Mouse (Mus musculus) lung, embryonic 15.5 days (tissue): ENCODE measurements around the gene Usp54. TPM values are rescaled to one million over a fixed set of nuclear protein-coding genes. Genes with fewer than 3 reads are reported as not detected.
"Not testable (repeated sequence)": the region's sequence is repeated elsewhere in the genome, so short reads cannot be mapped to it uniquely, and the experiment has no call there.

Experiments
- ATAC-seq: fragments of 200-750 bp; cut with Nextera tagmentation; 2 replicates; pipeline ENCODE4 v1.8.0; 2017; ENCODE audit warnings: moderate number of reproducible peaks, borderline replicate concordance; ENCODE audit not compliant: low FRiP score, low TSS enrichment; ENCODE audit errors: extremely low read depth
- H3K27ac ChIP-seq: fragments of 300-500 bp; sonication (generic); 2 replicates; pipeline ENCODE4 v1.5.1; 2015; ENCODE audit warnings: moderate library complexity, mild to moderate bottlenecking, inconsistent platforms
- H3K27me3 ChIP-seq: fragments of 300-500 bp; sonication (generic); 2 replicates; pipeline ENCODE4 v1.6.1; 2015; ENCODE audit warnings: inconsistent platforms
- H3K36me3 ChIP-seq: fragments of 300-500 bp; sonication (generic); 2 replicates; pipeline ENCODE4 v1.6.1; 2015; ENCODE audit warnings: inconsistent platforms
- H3K4me1 ChIP-seq: fragments of 300-500 bp; sonication (generic); 2 replicates; pipeline ENCODE4 v1.6.1; 2015; ENCODE audit warnings: inconsistent platforms
- H3K4me2 ChIP-seq: fragments of 300-500 bp; sonication (generic); 2 replicates; pipeline ENCODE4 v1.6.1; 2015; ENCODE audit warnings: inconsistent platforms, mild to moderate bottlenecking, moderate library complexity
- H3K4me3 ChIP-seq: fragments of 300-500 bp; sonication (generic); 2 replicates; pipeline ENCODE4 v1.5.1; 2015; ENCODE audit warnings: mild to moderate bottlenecking, inconsistent platforms
- H3K9ac ChIP-seq: fragments of 300-500 bp; sonication (generic); 2 replicates; pipeline ENCODE4 v1.6.1; 2015; ENCODE audit warnings: inconsistent platforms
- H3K9me3 ChIP-seq: fragments of 300-500 bp; sonication (generic); 2 replicates; pipeline ENCODE4 v1.6.1; 2016; ENCODE audit warnings: inconsistent platforms
- WGBS: fragments of 180-500 bp; shearing (Covaris S2); methylation state at CpG from one replicate; pipeline ENCODE4 v1.1.7; 2015; 5-methylcytosine and 5-hydroxymethylcytosine counted together
- polyA plus RNA-seq: library from polyadenylated mRNA; unstranded; fragments of >200 nt; fragmentation: Nextera tagmentation; extraction: Ambion mirVana; gene quantifications from 2 replicates; pipeline ENCODE4 v1.2.1, GENCODE M21; 2015

The Usp54 gene
- polyA plus RNA-seq, 1 experiment from 2014 or later = 7.6 TPM

DNA sequence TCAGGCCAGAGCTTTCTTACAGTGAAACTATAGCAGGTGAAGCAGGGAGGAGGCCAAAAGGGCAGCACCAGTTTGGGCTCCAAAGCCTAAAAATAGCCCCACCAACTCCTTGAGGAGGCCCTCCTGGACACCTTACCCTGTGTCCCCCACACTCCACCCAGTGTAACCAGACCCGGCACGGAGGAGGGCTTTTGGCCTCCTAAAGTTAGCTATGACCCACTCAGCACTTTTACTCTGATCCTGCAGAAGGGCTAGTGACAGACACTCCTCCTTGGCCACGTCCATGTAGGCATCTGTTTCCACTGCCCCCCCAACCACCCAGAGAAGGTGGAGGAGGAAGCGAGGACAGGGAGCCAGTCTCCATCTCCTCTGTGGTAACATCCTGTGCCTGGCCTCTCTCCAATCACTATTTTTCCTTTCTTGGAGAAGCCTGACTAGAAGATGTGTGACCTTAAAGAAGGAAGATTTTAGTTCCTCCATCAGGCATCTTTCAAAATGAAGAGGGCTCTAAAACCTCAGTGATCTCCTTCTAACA, 10.9 kb upstream of the Usp54 start:
- no peak overlapping the region for H3K9ac ChIP-seq
- no peak overlapping the region for H3K4me3 ChIP-seq
- WGBS = 56% methylated on average over 4 of the region's 4 CpGs
- no peaks in the 10 kb centered on the region for H3K9me3 ChIP-seq
- H3K4me1 ChIP-seq = no peaks in the 10 kb centered on the region
- H3K36me3 ChIP-seq = no peaks in the 10 kb centered on the region
- no peak overlapping the region for H3K27ac ChIP-seq
- H3K4me2 ChIP-seq = no peak overlapping the region
- no peak for ATAC-seq
- H3K27me3 ChIP-seq = no peaks in the 10 kb centered on the region

DNA sequence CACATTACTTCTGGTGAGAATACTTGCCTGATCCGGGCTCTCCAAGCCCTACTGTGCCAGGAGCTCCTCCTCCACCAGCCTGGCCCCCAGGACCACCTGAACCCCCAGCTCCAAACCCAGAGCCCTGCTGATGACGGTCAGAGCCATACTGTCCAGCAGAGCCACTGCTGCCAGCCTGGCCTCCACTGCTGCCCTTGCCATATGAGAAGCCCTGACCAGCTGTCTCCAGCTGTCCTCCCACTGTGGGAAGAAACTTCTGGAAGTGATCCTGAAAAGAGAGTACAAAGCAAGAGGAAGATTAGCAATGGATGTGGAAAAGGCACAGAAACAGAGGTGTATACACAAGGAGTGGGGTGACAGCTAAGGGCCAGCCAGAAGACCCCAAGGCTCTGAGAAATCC, 10.1 kb upstream of the Usp54 start:
- Histone ChIP-seq H3K4me1 (no peaks in the 10 kb centered on the region), H3K9ac (no peak overlapping the region), H3K27ac (no peak overlapping the region), H3K9me3 (no peaks in the 10 kb centered on the region), H3K4me3 (no peak overlapping the region), H3K27me3 (no peaks in the 10 kb centered on the region), H3K36me3 (no peaks in the 10 kb centered on the region), H3K4me2 (no peak overlapping the region)
- 0 out of 2 replicates have a peak, but pooled peaks have one; percentile 14 for ATAC-seq
- 82% methylated on average over 2 of the region's 2 CpGs for WGBS

DNA sequence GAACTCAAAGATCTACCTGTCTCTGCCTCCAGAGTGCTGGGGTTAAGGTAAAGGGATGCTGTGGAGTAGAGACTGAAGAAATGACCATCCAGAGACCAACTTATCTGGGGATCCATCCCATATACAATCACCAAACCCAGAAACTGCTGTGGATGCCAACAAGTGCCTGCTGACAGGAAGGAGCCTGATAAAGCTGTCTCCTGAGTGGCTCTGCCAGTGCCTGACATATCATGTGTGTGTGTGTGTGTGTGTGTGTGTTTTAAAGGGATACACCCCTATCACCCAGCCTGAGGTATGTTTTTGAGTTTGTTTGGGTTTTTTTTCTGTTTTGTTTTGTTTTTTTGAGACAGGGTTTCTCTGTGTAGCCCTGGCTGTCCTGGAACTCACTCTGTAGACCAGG, 5.5 kb upstream of the Usp54 start:
- no peaks in the 10 kb centered on the region for H3K9me3 ChIP-seq
- no peak overlapping the region for H3K27ac ChIP-seq
- H3K9ac ChIP-seq = no peak overlapping the region
- H3K4me2 ChIP-seq = no peak overlapping the region
- no peaks in the 10 kb centered on the region for H3K27me3 ChIP-seq
- ATAC-seq = no peak
- no peak overlapping the region for H3K4me3 ChIP-seq
- H3K4me1 ChIP-seq = peaks cover 6% of the 10 kb centered on the region; the same call in 1 of the 2 replicates
- H3K36me3 ChIP-seq = no peaks in the 10 kb centered on the region

DNA sequence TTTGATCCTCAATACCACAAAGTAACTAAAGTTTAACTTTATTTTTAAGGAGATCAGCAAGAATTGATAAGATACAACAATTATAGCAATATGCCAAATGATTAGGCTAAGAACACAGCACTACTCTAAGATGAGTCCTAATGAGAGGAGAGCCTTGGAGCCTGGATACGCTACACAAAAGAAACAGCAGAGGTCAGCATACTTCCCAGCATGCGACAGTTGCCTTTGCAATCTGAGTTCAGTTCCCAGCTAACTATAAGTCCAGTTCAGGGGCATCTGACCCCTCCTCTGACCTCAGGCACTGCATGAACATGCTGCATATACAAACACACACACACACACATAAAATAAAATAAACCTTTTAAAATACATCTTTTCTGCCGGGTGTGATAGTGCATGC, 4.7 kb upstream of the Usp54 start:
- H3K4me2 ChIP-seq = no peak overlapping the region
- H3K4me1 ChIP-seq = peaks cover 6% of the 10 kb centered on the region; the same call in 1 of the 2 replicates
- no peak for ATAC-seq
- no peaks in the 10 kb centered on the region for H3K27me3 ChIP-seq
- H3K9me3 ChIP-seq = no peaks in the 10 kb centered on the region
- H3K9ac ChIP-seq = no peak overlapping the region
- 30% methylated on average over 3 of the region's 3 CpGs for WGBS
- H3K4me3 ChIP-seq = no peak overlapping the region
- no peaks in the 10 kb centered on the region for H3K36me3 ChIP-seq
- no peak overlapping the region for H3K27ac ChIP-seq

DNA sequence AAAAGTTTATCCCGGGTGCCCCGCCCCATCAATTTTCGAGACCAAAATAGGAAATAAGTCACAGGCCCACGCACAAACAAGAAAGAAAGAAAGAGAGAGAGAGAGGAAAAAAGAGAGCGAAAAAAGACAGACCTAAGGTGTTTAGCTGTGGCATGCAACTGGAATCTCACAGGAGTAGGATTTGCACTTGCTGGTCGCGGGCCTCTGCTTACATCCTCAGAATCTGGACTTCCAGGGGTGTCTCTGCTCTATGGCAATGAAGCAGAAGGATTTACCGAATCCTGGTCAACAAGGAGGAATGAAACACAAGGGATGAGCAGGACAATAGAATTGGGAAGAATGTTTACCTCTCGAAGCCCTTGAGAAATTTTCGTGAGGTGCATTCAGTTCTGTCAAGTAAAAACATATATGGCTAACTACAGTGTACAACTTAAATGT, 594 bp upstream of the Usp54 start:
- Histone ChIP-seq H3K36me3 (no peaks in the 10 kb centered on the region), H3K4me1 (peaks cover 10% of the 10 kb centered on the region; the same call in 1 of the 2 replicates), H3K4me2 (peak overlapping the region; percentile 74), H3K4me3 (peak overlapping the region; percentile 79), H3K9me3 (no peaks in the 10 kb centered on the region), H3K9ac (peak overlapping the region; percentile 91), H3K27me3 (no peaks in the 10 kb centered on the region), H3K27ac (peak overlapping the region; percentile 93)
- WGBS = 12% methylated on average over 10 of the region's 10 CpGs
- no peak for ATAC-seq

DNA sequence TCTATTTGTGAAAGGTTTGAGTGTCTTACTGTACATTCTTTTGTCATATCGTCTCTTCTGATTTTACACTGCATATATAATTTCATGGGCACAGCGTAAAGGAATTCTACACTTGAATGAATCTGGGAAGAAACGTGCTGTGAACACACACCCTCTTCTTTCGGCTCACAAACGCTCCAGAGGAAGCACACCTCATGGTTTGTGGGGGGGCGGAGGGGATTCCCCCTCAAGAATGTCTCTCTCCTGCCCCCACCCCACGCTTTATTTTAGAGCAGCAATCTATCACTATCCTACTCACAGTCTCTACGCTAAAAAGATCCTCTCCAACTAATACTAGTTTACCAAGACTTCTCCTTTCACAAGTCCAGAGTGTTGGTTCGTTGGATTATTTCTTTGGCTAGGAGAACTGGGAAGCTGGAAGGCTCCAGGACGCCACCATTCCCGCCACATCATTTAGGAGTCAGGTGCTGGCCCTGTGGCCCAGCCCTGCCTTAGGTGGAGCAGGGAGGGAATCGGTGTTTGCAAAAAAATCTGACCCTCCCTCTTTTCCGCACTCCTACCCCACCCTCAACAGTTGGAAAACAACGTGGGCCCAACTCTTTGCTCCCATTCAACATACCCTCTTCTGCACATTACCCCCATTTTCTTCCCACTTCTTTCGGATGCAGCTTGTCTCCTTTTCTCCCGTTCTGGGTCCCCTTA, 794 bp downstream of the Usp54 start:
- Histone ChIP-seq H3K4me1 (peaks cover 10% of the 10 kb centered on the region; the same call in 1 of the 2 replicates), H3K27ac (peak overlapping the region; percentile 93), H3K4me3 (peak overlapping the region; percentile 79), H3K27me3 (no peaks in the 10 kb centered on the region), H3K9me3 (no peaks in the 10 kb centered on the region), H3K36me3 (no peaks in the 10 kb centered on the region), H3K9ac (peak overlapping the region; percentile 58), H3K4me2 (peak overlapping the region; percentile 74)
- 2% methylated on average over 16 of the region's 16 CpGs for WGBS
- ATAC-seq = peak; percentile 52

DNA sequence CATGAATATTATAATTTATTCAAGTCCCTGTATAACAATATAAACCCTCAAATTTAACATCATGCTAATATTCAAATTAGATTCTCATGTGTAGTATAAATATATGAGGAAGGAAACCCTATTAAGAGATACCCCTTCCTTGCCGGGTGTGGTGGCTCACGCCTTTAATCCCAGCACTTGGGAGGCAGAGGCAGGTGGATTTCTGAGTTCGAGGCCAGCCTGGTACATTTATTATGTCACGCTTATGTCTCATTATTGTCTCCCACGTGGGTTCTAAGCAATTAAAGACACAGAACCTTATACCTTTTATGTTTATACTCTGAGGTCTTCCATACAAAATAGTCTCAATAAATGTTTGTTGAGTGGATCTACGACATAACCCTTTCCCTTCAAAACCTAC, 2.2 kb downstream of the Usp54 start:
- Histone ChIP-seq H3K4me2 (no peak overlapping the region), H3K4me1 (peaks cover 10% of the 10 kb centered on the region; the same call in 1 of the 2 replicates), H3K27ac (no peak overlapping the region), H3K4me3 (no peak overlapping the region), H3K36me3 (no peaks in the 10 kb centered on the region), H3K9me3 (no peaks in the 10 kb centered on the region), H3K9ac (no peak overlapping the region), H3K27me3 (no peaks in the 10 kb centered on the region)
- no peak for ATAC-seq
- 87% methylated on average over 6 of the region's 6 CpGs for WGBS

DNA sequence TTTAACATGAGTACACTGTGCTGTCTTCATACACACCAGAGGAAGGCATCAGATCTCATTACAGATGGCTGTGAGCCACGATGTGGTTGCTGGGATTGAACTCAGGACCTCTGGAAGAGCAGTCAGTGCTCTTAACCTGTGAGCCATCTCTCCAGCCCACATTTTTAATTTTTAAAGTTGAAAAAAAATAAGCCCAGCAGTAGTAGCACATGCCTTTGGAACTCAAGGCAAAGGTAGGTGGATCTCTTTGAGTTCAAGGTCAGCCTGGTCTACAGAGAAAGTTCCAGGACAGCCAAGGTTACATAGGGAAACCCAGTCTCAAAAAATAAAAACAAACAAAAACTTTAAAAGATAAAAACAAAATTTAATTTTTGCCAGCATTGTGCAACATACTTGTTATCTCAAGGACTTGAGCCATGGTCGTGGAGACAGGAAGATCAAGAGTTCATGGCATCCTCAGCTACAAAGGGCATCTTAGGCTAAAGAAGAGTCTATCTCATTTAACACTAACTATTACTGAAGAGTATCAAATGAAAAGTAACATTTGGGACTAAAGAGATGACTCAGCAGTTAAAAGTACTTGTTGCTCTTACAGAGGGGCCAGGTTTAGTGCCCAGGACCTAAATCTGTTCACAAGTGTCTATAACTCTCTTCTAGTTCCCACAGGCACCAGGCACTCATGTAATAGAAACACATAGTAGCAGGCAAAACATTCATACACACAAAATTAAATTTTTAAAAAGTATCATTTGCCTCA, 2.9 kb downstream of the Usp54 start:
- ATAC-seq = no peak
- peaks cover 10% of the 10 kb centered on the region; the same call in 1 of the 2 replicates for H3K4me1 ChIP-seq
- H3K36me3 ChIP-seq = no peaks in the 10 kb centered on the region
- no peaks in the 10 kb centered on the region for H3K9me3 ChIP-seq
- H3K9ac ChIP-seq = no peak overlapping the region
- H3K4me3 ChIP-seq = no peak overlapping the region
- H3K27ac ChIP-seq = no peak overlapping the region
- no peaks in the 10 kb centered on the region for H3K27me3 ChIP-seq
- H3K4me2 ChIP-seq = no peak overlapping the region
- WGBS = 70% methylated on average over 2 of the region's 2 CpGs

DNA sequence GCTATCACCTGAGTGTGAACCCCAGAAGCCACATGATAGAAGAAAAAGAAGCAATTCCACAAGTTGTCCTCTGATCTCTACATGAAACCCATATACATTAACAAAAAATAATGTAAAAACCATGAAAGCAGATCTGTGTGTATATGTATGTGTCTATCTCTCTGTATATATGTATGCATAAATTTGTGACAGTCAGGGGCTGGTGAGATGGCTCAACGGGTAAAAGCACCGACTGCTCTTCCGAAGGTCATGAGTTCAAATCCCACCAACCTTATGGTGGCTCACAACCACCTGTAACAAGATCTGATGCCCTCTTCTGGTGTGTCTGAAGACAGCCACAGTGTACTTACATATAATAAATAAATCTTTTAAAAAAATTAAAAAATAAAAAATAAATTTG, 3.9 kb downstream of the Usp54 start:
- 86% methylated on average over 3 of the region's 3 CpGs for WGBS
- H3K27me3 ChIP-seq, H3K9me3 ChIP-seq, H3K9ac ChIP-seq, H3K27ac ChIP-seq, H3K4me1 ChIP-seq, H3K4me3 ChIP-seq, H3K36me3 ChIP-seq, ATAC-seq, H3K4me2 ChIP-seq: not testable (repeated sequence)

DNA sequence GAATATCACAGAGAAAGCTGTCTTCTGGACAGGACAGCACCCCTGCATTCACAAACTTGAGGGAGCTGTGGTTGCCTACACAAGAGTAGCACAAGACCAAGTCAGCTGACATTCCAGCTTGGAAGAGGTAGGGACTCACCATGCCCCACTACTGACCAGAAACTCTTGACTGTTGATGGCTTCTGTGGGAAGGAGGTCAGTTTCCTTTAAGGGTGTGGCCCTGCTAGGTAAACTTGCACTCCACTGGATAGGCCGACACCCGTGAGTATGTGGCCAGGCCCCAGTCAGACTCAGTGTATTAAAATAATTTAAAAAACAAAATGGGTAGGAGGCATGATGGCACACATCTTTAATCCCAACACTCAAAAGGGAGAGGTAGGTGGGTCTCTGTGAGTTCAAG, 5.3 kb downstream of the Usp54 start:
- Histone ChIP-seq H3K4me3 (no peak overlapping the region), H3K4me1 (peaks cover 4% of the 10 kb centered on the region; the same call in 1 of the 2 replicates), H3K9me3 (no peaks in the 10 kb centered on the region), H3K4me2 (no peak overlapping the region), H3K27me3 (no peaks in the 10 kb centered on the region), H3K9ac (no peak overlapping the region), H3K27ac (no peak overlapping the region), H3K36me3 (no peaks in the 10 kb centered on the region)
- no peak for ATAC-seq
- WGBS = 89% methylated on average over 2 of the region's 2 CpGs

DNA sequence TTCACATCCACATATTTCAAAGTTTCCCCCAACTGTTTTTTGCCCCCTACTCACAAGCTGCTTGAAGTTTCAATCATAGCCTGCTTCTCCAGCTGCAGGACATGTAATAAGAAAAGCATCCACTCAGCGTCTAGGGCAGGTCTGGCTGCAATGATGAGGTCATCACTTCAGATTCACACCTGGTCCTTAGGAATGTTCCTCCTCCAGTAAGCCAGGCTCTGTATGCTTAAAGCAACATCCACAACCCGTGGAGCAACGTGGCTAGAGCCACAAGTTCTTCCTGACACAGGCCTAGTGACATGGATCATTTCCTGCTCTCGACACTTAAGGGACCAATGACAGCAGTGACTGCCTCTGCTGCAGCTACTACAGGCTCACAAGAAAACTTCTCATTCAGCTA, 9.6 kb downstream of the Usp54 start:
- no peaks in the 10 kb centered on the region for H3K27me3 ChIP-seq
- no peaks in the 10 kb centered on the region for H3K4me1 ChIP-seq
- no peak overlapping the region for H3K9ac ChIP-seq
- H3K9me3 ChIP-seq = no peaks in the 10 kb centered on the region
- H3K36me3 ChIP-seq = no peaks in the 10 kb centered on the region
- H3K27ac ChIP-seq = no peak overlapping the region
- no peak overlapping the region for H3K4me2 ChIP-seq
- 35% methylated on average over 4 of the region's 4 CpGs for WGBS
- ATAC-seq = no peak; the same call in 1 of the 2 replicates
- H3K4me3 ChIP-seq = no peak overlapping the region

DNA sequence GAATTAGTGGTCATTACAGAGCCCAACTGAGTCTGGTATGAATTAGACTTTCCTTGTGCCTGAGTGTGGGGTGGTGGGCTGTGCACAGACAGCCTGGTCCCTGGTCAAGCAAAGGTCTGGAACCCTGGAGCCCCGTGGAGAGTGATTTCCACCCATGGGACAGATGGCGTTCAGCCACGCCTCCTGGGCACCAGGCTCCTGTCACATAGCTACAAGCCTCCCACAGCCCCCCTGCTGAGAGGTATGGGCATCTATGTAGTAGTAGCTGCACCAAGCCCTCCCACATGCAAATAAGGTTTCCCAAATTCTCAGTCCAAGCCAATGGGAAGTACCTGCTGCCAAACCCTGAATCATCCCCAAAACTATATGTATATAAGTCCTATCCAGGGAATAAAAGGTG, 13.9 kb downstream of the Usp54 start:
- Histone ChIP-seq H3K4me2 (no peak overlapping the region), H3K27me3 (no peaks in the 10 kb centered on the region), H3K9me3 (no peaks in the 10 kb centered on the region), H3K9ac (no peak overlapping the region), H3K4me1 (no peaks in the 10 kb centered on the region), H3K36me3 (no peaks in the 10 kb centered on the region), H3K27ac (no peak overlapping the region), H3K4me3 (no peak overlapping the region)
- WGBS = 83% methylated on average over 3 of the region's 3 CpGs
- ATAC-seq = no peak
